Mouse (Mus musculus) testis, adult 2 months (tissue): ENCODE results near the gene Ablim2.

ENCODE experiments used
- CTCF ChIP-seq: fragments of 200-500 bp; IDR thresholded peaks from 2 replicates; pipeline ENCODE4 v1.5.1; 2012; ENCODE audit warnings: low read depth, mild to moderate bottlenecking, inconsistent platforms, low read length, moderate library complexity; ENCODE audit not compliant: control insufficient read depth, insufficient read depth, insufficient replicate concordance
- POLR2A ChIP-seq: fragments of 200-500 bp; IDR thresholded peaks from 2 replicates; pipeline ENCODE4 v1.6.1; 2012; ENCODE audit warnings: low read depth, mild to moderate bottlenecking, inconsistent platforms, low read length, moderate library complexity; ENCODE audit not compliant: control insufficient read depth

- TF ChIP-seq POLR2A, result no peak
- TF ChIP-seq CTCF, result no peak
Measured at GRCm38 (mm10) chr5:35805209-35805608, 47.5 kb downstream of the Ablim2 start.
